Mouse (Mus musculus): ENCODE results near the gene Rangap1. TPM values are rescaled to one million over a fixed set of nuclear protein-coding genes. Genes with fewer than 3 reads are reported as not detected.

The Rangap1 gene
- polyA plus RNA-seq, 2 experiments: 74.3 to 83.7 TPM

DNA sequence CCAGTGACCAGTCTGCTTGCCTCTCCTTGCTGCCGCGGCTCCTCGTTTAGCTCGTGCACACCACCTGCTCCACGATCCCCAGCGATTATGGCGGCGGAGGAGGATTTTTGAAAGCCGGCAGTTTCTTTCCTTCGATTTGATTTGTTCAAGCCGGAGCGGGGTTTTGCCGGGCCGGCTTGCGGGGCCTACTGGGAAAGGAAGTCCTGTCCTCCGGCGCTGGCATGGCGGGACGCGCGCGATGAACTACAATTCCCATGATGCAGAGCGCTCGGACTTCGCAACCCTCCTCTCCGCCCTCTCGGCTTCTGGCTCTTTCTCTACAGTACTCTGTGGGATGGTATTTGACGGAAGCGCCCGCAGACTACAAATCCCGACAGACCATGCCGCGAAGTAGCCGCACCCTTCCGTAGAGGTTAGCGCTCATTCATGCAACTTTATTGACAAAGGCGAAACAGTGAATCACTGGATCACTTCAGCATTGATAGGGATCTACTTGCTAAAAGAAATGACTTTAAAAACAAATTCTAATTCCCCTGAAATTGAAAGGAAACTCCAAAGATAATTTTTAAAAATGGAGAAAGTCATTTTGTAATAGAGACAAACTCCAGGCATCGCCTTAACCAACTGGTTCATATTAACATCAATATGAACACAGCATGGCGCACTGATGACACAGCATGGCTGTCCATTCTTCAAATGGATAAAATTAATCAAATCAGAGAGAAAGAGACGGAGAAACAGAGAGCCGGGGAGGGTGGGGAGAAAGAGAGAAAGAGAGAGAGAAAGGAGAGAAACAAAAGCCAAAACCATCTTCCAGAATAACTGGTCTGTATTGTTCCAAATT is 15.3 kb downstream of the Rangap1 start:
- ATAC-seq (ENCODE audit: low FRiP score, low read depth) (peak; percentile 99), DNase-seq (ENCODE audit: low spot score) (peak; percentile 99)
- H3K4me2 ChIP-seq (replicated peaks; ENCODE audit: low read depth, low read length, severe bottlenecking): peak overlapping the region; percentile 91
- H3K9ac ChIP-seq (ENCODE audit: low read depth, low read length, severe bottlenecking): peak overlapping the region; percentile 81
- no peak for TF ChIP-seq POLR2A (IDR thresholded peaks at IDR 0.05; ENCODE audit: borderline replicate concordance, extremely low read depth, insufficient read depth, insufficient read length)
- WGBS: 5% methylated on average over 41 of the region's 41 CpGs
- peak overlapping the region; percentile 86 for H3K4me3 ChIP-seq (replicated peaks; ENCODE audit: low read length)
- H3K9me3 ChIP-seq (ENCODE audit: control insufficient read depth, low read length): no peaks in the 10 kb centered on the region
- H3K27ac ChIP-seq (replicated peaks; ENCODE audit: low read depth, low read length): no peak overlapping the region
- peaks cover 10% of the 10 kb centered on the region for H3K4me1 ChIP-seq (ENCODE audit: control insufficient read depth, insufficient read depth, low read length)
- H3K27me3 ChIP-seq (ENCODE audit: control insufficient read depth, insufficient read depth, low read length): no peaks in the 10 kb centered on the region
- no peaks in the 10 kb centered on the region; the same call in 1 of the 2 replicates for H3K36me3 ChIP-seq (ENCODE audit: control insufficient read depth, insufficient read depth, low read length)

DNA sequence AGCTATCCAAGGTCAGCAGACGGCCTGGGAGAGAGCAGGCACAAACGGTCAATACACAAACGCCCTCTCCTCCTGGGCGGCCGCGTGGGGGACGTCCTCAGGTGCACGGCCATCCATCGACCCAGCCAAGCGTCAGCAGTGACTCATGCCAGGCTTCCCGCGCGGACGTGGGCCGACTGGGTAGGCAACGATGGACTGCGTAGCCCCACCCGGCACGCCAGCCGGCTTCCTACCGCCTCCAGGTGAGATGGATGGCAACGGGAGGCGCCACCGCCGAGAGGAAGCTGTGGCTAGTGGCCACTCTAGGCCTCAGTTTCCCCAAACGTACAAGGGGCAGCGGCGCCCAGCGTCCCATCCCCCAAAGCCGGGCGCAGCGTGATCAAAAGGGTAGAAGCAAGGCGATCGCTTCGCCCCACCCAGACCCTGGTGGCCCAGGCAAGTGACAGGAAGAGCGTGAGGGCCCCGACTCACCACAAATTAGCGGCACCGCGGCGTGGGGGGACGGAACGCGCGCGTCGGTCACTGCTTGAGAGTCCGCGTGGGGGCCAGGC is 16.0 kb downstream of the Rangap1 start:
- under 1% methylated on average over 47 of the region's 49 CpGs for WGBS
- Histone ChIP-seq H3K27ac (replicated peaks; ENCODE audit: low read depth, low read length) (peak overlapping the region; percentile 28; the same call in 1 of the 2 replicates), H3K4me3 (replicated peaks; ENCODE audit: low read length) (peak overlapping the region; percentile 86), H3K4me2 (replicated peaks; ENCODE audit: low read depth, low read length, severe bottlenecking) (peak overlapping the region; percentile 91), H3K9me3 (ENCODE audit: control insufficient read depth, low read length) (no peaks in the 10 kb centered on the region), H3K27me3 (ENCODE audit: control insufficient read depth, insufficient read depth, low read length) (no peaks in the 10 kb centered on the region), H3K9ac (ENCODE audit: low read depth, low read length, severe bottlenecking) (peak overlapping the region; percentile 81), H3K36me3 (ENCODE audit: control insufficient read depth, insufficient read depth, low read length) (peaks cover 6% of the 10 kb centered on the region), H3K4me1 (ENCODE audit: control insufficient read depth, insufficient read depth, low read length) (peaks cover 10% of the 10 kb centered on the region)
- TF ChIP-seq POLR2A (IDR thresholded peaks at IDR 0.05; ENCODE audit: borderline replicate concordance, extremely low read depth, insufficient read depth, insufficient read length): no peak
- no peak for DNase-seq (ENCODE audit: low spot score)
- ATAC-seq (ENCODE audit: low FRiP score, low read depth): peak; percentile 24

DNA sequence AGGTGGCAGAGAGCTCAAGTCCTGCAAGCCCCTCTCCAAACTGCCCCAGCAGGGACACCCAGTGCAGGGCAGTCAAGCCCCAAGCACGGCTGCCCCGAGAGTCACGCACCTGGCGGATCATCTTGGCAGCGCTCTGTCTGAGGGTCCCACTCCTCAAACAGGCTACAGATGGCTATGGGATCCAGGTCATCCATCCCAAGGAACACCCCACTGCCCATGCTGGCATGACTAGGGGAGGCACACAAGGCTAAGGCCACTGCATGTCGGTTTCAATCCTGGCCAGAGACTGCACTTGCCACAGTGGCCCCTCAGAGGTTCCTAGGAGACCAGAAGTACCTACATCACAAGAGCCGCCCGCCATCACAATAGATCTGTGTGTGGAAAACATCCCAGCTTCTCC is 19.4 kb downstream of the Rangap1 start:
- WGBS: 97% methylated on average over 8 of the region's 8 CpGs
- Histone ChIP-seq H3K27me3 (ENCODE audit: control insufficient read depth, insufficient read depth, low read length) (no peaks in the 10 kb centered on the region), H3K36me3 (ENCODE audit: control insufficient read depth, insufficient read depth, low read length) (peaks cover 40% of the 10 kb centered on the region), H3K4me3 (replicated peaks; ENCODE audit: low read length) (no peak overlapping the region), H3K27ac (replicated peaks; ENCODE audit: low read depth, low read length) (no peak overlapping the region), H3K4me1 (ENCODE audit: control insufficient read depth, insufficient read depth, low read length) (peaks cover 10% of the 10 kb centered on the region), H3K9ac (ENCODE audit: low read depth, low read length, severe bottlenecking) (no peak overlapping the region), H3K4me2 (replicated peaks; ENCODE audit: low read depth, low read length, severe bottlenecking) (no peak overlapping the region), H3K9me3 (ENCODE audit: control insufficient read depth, low read length) (no peaks in the 10 kb centered on the region)
- ATAC-seq (ENCODE audit: low FRiP score, low read depth) (no peak), DNase-seq (ENCODE audit: low spot score) (no peak)
- TF ChIP-seq POLR2A (IDR thresholded peaks at IDR 0.05; ENCODE audit: borderline replicate concordance, extremely low read depth, insufficient read depth, insufficient read length): no peak

DNA sequence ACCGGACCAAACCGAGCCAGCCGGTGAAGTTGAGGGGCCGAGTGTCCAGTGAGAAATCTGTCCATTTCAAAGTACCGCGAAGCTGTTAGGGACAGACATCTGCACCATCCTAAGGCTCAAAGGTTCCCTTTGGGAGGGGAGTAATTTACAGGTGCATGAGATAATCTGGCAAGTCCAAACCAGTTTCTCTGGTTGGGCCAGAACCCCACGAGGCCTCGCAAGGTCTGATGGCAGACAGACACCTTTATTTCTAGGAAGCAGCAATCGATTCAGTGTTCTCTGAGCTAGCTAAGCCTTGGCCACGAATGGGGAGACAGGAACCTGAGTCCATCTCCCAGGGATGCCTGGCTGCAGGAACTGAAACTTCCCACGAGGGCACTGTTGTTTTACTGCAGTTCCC is 21.7 kb downstream of the Rangap1 start:
- Histone ChIP-seq H3K27me3 (ENCODE audit: control insufficient read depth, insufficient read depth, low read length) (no peaks in the 10 kb centered on the region), H3K36me3 (ENCODE audit: control insufficient read depth, insufficient read depth, low read length) (peaks cover 63% of the 10 kb centered on the region), H3K9me3 (ENCODE audit: control insufficient read depth, low read length) (no peaks in the 10 kb centered on the region), H3K4me1 (ENCODE audit: control insufficient read depth, insufficient read depth, low read length) (peaks cover 7% of the 10 kb centered on the region), H3K9ac (ENCODE audit: low read depth, low read length, severe bottlenecking) (no peak overlapping the region), H3K27ac (replicated peaks; ENCODE audit: low read depth, low read length) (no peak overlapping the region), H3K4me2 (replicated peaks; ENCODE audit: low read depth, low read length, severe bottlenecking) (no peak overlapping the region), H3K4me3 (replicated peaks; ENCODE audit: low read length) (no peak overlapping the region)
- TF ChIP-seq POLR2A (IDR thresholded peaks at IDR 0.05; ENCODE audit: borderline replicate concordance, extremely low read depth, insufficient read depth, insufficient read length): no peak
- 87% methylated on average over 11 of the region's 11 CpGs for WGBS
- no peak for ATAC-seq (ENCODE audit: low FRiP score, low read depth)
- no peak for DNase-seq (ENCODE audit: low spot score)

DNA sequence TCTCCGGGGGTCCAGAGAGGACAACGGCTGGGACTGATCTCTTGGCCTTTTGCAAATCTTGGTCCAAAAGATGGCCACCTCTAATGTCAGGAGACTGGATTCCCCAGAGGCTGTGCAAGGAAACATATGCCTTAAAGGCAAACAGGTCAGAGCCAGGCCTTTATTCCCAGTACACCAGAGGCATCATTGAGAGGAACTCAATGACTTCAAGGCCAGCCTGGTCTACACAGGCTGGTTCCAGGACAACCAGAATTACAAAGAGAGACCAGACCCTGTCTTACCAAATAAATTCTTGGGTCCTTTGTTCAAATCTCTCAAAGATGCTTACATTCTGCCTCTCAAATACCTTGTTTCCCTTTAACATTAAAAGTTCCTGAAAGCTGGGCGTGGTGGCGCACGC is 23.0 kb downstream of the Rangap1 start:
- no peak for DNase-seq (ENCODE audit: low spot score)
- Histone ChIP-seq H3K4me3 (replicated peaks; ENCODE audit: low read length) (no peak overlapping the region), H3K9ac (ENCODE audit: low read depth, low read length, severe bottlenecking) (no peak overlapping the region), H3K9me3 (ENCODE audit: control insufficient read depth, low read length) (no peaks in the 10 kb centered on the region), H3K27me3 (ENCODE audit: control insufficient read depth, insufficient read depth, low read length) (no peaks in the 10 kb centered on the region), H3K4me1 (ENCODE audit: control insufficient read depth, insufficient read depth, low read length) (no peaks in the 10 kb centered on the region), H3K4me2 (replicated peaks; ENCODE audit: low read depth, low read length, severe bottlenecking) (no peak overlapping the region), H3K36me3 (ENCODE audit: control insufficient read depth, insufficient read depth, low read length) (peaks cover 76% of the 10 kb centered on the region), H3K27ac (replicated peaks; ENCODE audit: low read depth, low read length) (no peak overlapping the region)
- TF ChIP-seq POLR2A (IDR thresholded peaks at IDR 0.05; ENCODE audit: borderline replicate concordance, extremely low read depth, insufficient read depth, insufficient read length): no peak
- WGBS: 95% methylated on average over 5 of the region's 5 CpGs
- ATAC-seq (ENCODE audit: low FRiP score, low read depth): no peak

Data from limb, embryonic 14.5 days (tissue).